Comparison of ENCODE assay signal across 8 mouse cellular contexts in genomic region chr11:51688330-51689328, GRCm38 (mm10). TPM values are rescaled to one million over a fixed set of nuclear protein-coding genes. Genes with fewer than 3 reads are reported as not detected.
DNase-seq lines count a peak whose midpoint lies in the region; ATAC-seq and TF ChIP-seq lines count a peak whose summit lies in the region.

TSS of gene 0610009B22Rik (minus strand) at chr11:51688874.

- no peaks in the 10 kb centered on the region for H3K9me3 ChIP-seq in kidney, embryonic 14.5 days (ENCODE audit: control insufficient read depth, low read length)
- H3K9me3 ChIP-seq in limb, embryonic 15.5 days: no peaks in the 10 kb centered on the region

- no peak for TF ChIP-seq CTCF in bone marrow macrophage, adult 2 months (IDR thresholded peaks at IDR 0.05; ENCODE audit: low read depth, low read length)
- TF ChIP-seq CTCF in embryonic fibroblast, embryonic 13.5 days (IDR thresholded peaks at IDR 0.05; ENCODE audit: borderline replicate concordance, insufficient read depth, low read length): no peak

- peak within 1 kb of the TSS; percentile 79 for H3K4me3 ChIP-seq in bone marrow macrophage, adult 2 months (ENCODE audit: insufficient read depth, low read length)
- H3K4me3 ChIP-seq in embryonic fibroblast, embryonic 13.5 days (ENCODE audit: insufficient read depth, low read length): peak within 1 kb of the TSS; percentile 86
- peak within 1 kb of the TSS; percentile 83 for H3K4me3 ChIP-seq in kidney, embryonic 14.5 days (ENCODE audit: low read length)
- peak within 1 kb of the TSS; percentile 68 for H3K4me3 ChIP-seq in limb, embryonic 15.5 days

- peak within 1 kb of the TSS; percentile 98 for H3K27ac ChIP-seq in bone marrow macrophage, adult 2 months (ENCODE audit: insufficient read depth, low read depth, low read length)
- H3K27ac ChIP-seq in embryonic fibroblast, embryonic 13.5 days (ENCODE audit: insufficient read depth, low read length): peak within 1 kb of the TSS; percentile 99
- H3K27ac ChIP-seq in kidney, embryonic 14.5 days (ENCODE audit: low read depth, low read length): peak within 1 kb of the TSS; percentile 97
- peak within 1 kb of the TSS; percentile 100 for H3K27ac ChIP-seq in limb, embryonic 15.5 days

- peak within 1 kb of the TSS; percentile 82 for H3K9ac ChIP-seq in kidney, embryonic 14.5 days (ENCODE audit: low read depth, low read length)
- peak within 1 kb of the TSS; percentile 79 for H3K9ac ChIP-seq in limb, embryonic 15.5 days

- WGBS in kidney, embryonic 14.5 days: under 1% methylated on average over 60 of the region's 60 CpGs
- WGBS in limb, embryonic 15.5 days: under 1% methylated on average over 60 of the region's 60 CpGs

- H3K27me3 ChIP-seq in kidney, embryonic 14.5 days (ENCODE audit: control insufficient read depth, insufficient read depth, low read length): no peaks in the 10 kb centered on the region
- H3K27me3 ChIP-seq in limb, embryonic 15.5 days: no peaks in the 10 kb centered on the region

- peaks cover 6% of the 10 kb centered on the region; the same call in 1 of the 2 replicates for H3K36me3 ChIP-seq in kidney, embryonic 14.5 days (ENCODE audit: control insufficient read depth, insufficient read depth, low read length)
- H3K36me3 ChIP-seq in limb, embryonic 15.5 days: peaks cover 24% of the 10 kb centered on the region

- H3K4me2 ChIP-seq in kidney, embryonic 14.5 days (replicated peaks; ENCODE audit: low read depth, low read length): peak within 1 kb of the TSS; percentile 69
- H3K4me2 ChIP-seq in limb, embryonic 15.5 days: peak within 1 kb of the TSS; percentile 60

- ATAC-seq in kidney, embryonic 14.5 days (ENCODE audit: low FRiP score, low TSS enrichment): peak; percentile 99
- ATAC-seq in limb, embryonic 15.5 days (ENCODE audit: insufficient number of reproducible peaks, low FRiP score, low TSS enrichment, low read depth): peak; percentile 100

- 0 out of 2 replicates have a peak, but pooled peaks cover 5% of the 10 kb centered on the region for H3K4me1 ChIP-seq in bone marrow macrophage, adult 2 months (ENCODE audit: control insufficient read depth, insufficient read depth, low read length)
- no peaks in the 10 kb centered on the region for H3K4me1 ChIP-seq in embryonic fibroblast, embryonic 13.5 days (ENCODE audit: control insufficient read depth, insufficient read depth, low read length)
- H3K4me1 ChIP-seq in kidney, embryonic 14.5 days (ENCODE audit: control insufficient read depth, insufficient read depth, low read length): peaks cover 14% of the 10 kb centered on the region; the same call in 1 of the 2 replicates
- peaks cover 8% of the 10 kb centered on the region; the same call in 1 of the 2 replicates for H3K4me1 ChIP-seq in limb, embryonic 15.5 days

- DNase-seq in A20 (ENCODE audit: low read depth, low spot score): peak; percentile 100
- DNase-seq in heart, adult 9 months (ENCODE audit: low spot score in 2 of 2): peak; percentile 99 to 100
- peak; percentile 100 for DNase-seq in monocyte, adult 2 months (ENCODE audit: low read depth in 1 of 2, low spot score in 2 of 2)
- DNase-seq in spleen, postnatal 36 days (ENCODE audit: low spot score in 2 of 2): peak; percentile 100

- TF ChIP-seq POLR2A in bone marrow macrophage, adult 2 months (IDR thresholded peaks at IDR 0.05; ENCODE audit: borderline replicate concordance, low read depth, low read length): 0 out of 2 replicates have a peak, but pooled peaks have one; percentile 50
- TF ChIP-seq POLR2A in embryonic fibroblast, embryonic 13.5 days (IDR thresholded peaks at IDR 0.05; ENCODE audit: low read depth, low read length): peak; percentile 97

RNA-seq across cellular contexts. Expression of gene 0610009B22Rik, which starts in this region (rescaled TPM):
- polyA plus RNA-seq in bone marrow macrophage, adult 2 months (2012; ENCODE audit: insufficient read depth, insufficient read length, missing spikeins): 39.2 and 40.0 TPM in 2 replicates
- polyA plus RNA-seq in embryonic fibroblast, embryonic 13.5 days (2011; ENCODE audit: insufficient read length, low read depth, missing spikeins): 30.8 and 31.2 TPM in 2 replicates
- 105 and 142 TPM in 2 replicates for polyA plus RNA-seq in kidney, embryonic 14.5 days (2014; fragmentation: Nextera tagmentation; extraction: Ambion mirVana)
- 74.2 and 83.3 TPM in 2 replicates for polyA plus RNA-seq in limb, embryonic 15.5 days (2015; fragmentation: Nextera tagmentation; extraction: Ambion mirVana)

Comparison
In these comparisons a context has a peak if more than half of its experiments do, and no peak if none do; other contexts are left out.
1. Peak in every context shown above with its lines: DNase-seq, ATAC-seq, H3K4me3 ChIP-seq and H3K27ac ChIP-seq.